Mouse (Mus musculus) cerebellum, postnatal 25 days (tissue): ENCODE data around the gene Olfr1195.
"Not testable (repeated sequence)": the region's sequence is repeated elsewhere in the genome, so short reads cannot be mapped to it uniquely, and the experiment has no call there.

Experiments
- DNase-seq, 2 experiments: peaks; one replicate each; pipeline ENCODE4 v3.0.0; 2021; ENCODE audit warnings: mixed read lengths in 2 of 2

The Olfr1195 gene

DNA sequence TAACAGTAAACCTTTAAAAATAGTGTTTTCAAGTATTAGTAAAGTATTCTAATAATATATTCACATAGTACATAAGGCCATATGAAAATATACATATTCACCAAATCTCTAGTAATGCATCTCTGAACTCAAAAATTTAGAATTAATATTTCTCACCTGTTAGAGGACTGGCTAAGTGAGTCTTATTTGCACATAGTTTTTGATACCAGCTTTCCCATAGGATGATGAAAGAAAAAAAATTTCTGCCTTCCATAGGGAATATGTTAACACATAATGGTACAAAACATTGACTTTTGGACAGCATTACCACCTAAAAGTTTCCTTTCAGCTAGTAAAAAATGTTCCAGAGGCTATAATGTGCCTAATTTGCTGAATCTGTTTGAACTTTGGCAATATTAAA is at the start of gene Olfr1195:
Olfr1195 (minus strand) TSS at position 101 of the 400 bp plus-strand sequence.
- no peak for DNase-seq

DNA sequence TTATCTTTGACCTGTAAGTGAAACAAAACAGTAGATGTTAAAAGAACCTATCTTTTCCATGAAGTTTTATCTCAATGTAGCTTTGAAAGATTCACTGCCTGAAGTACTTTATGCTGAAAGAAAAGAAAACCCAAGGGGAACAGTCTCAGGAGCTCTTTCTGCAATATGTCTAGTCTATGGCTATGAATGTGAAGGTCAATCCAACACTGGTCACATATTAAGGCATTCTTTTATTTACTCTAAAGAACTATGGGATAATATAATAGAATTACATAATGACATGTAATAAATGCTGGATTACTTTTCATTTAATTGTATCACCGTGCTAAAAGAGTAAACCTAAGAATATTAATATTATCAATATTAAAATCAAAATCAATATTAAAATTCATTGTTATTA is 43.3 kb upstream of the Olfr1195 start, which contains the start of gene Olfr1197:
Olfr1197 (minus strand) TSS at position 101 of the 400 bp plus-strand sequence.
- no peak for DNase-seq

DNA sequence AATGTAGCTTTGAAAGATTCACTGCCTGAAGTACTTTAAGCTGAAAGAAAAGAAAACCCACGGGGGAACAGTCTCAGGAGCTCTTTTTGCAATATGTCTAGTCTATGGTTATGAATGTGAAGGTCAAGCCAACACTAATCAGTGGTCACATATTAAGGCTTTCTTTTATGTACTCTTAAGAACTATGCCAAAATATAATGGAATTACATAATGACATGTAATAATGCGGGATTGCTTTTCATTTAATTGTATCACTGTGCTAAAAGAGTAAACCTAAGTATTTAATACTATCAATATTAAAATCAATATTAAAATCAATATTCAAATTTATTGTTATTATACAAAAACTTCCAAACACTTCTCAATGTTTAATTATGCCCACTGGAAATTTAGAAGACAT is 15.5 kb upstream of the Olfr1195 start, which contains the start of gene Olfr1196:
Olfr1196 (minus strand) TSS at position 101 of the 400 bp plus-strand sequence.
- no peak for DNase-seq

DNA sequence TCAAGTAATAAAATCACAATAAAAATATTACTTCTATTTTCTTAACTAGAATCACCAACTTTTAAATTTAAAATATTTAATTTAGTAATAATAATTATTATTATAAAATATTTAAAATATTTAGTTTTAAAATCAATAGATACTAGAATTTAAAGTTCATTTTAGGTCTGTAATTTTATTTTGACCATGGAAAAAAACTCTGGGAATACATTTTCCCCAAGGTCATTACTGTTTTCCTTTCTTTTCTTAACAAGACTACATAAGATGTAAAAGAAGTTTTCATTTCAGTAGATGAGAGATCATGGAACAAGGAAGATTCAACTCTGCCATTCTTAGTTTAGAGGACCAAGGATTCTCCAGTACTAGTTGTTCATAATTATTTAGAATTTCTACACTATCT is 13.7 kb downstream of the Olfr1195 start, which contains the start of gene Olfr1193:
Olfr1193 (plus strand) TSS at position 301 of the 400 bp plus-strand sequence.
- not testable (repeated sequence) for DNase-seq

DNA sequence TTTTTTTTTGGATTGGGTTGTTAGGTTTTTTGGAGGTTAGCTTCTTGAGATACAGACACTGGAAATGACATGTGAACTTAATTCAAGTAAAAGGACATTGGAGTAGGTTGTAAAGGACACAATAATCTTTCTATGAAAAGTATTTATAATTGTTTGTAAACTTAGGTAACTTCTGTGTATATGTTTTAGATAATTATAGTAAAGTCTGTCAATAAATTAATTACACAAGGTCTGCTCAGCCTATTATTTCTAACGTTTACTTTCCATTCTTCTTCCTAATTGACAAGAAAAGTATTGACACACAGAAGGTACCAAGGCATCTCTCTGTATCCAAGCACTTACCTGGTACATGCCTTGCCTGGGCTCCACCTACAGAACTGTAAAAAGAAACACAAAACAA is 40.8 kb downstream of the Olfr1195 start, which contains the start of gene Olfr1192-ps1:
Olfr1192-ps1 (plus strand) TSS at position 301 of the 400 bp plus-strand sequence.
- DNase-seq, result no peak

DNA sequence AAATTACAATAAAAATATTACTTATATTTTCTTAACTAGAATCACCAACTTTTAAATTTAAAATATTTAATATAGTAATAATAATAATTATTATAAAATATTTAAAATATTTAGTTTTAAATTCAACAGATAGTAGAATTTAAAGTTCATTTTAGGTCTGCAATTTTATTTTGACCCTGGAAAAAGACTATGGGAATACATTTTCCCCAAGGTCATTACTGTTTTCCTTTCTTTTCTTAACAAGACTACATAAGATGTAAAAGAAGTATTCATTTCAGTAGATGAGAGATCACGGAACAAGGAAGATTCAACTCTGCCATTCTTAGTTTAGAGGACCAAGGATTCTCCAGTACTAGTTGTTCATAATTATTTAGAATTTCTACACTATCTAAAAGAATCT is 48.7 kb downstream of the Olfr1195 start, which contains the start of gene Olfr1191-ps1:
Olfr1191-ps1 (plus strand) TSS at position 301 of the 400 bp plus-strand sequence.
- DNase-seq, result not testable (repeated sequence)
